8 mouse cellular contexts compared by ENCODE assay signal in genomic region chr1:51644399-51644798, GRCm38 (mm10).
DNase-seq lines count a peak whose midpoint lies in the region; TF ChIP-seq lines count a peak whose summit lies in the region.

No protein-coding gene starts in this region.

- H3K27me3 ChIP-seq in C2C12 (ENCODE audit: control insufficient read depth, insufficient read depth, insufficient read length), result no peaks in the 10 kb centered on the region

- H3K4me3 ChIP-seq in C2C12 (ENCODE audit: insufficient read depth, poor library complexity, severe bottlenecking), result no peak overlapping the region
- no peak overlapping the region for H3K4me3 ChIP-seq in layer of hippocampus, adult 2 months

- H3K27ac ChIP-seq in layer of hippocampus, adult 2 months, result no peak overlapping the region

- intact Hi-C loops in gastrocnemius, postnatal 14 days (cut with DNase I; ENCODE audit: low total_unique reads), result loop anchor here (10.0 kb wide), 2 partner anchors 360 to 450 kb away; no protein-coding TSS in a partner anchor

- H3ac ChIP-seq in C2C12 (ENCODE audit: control insufficient read depth, insufficient read length, low read depth), result no peak overlapping the region

- H3K79me3 ChIP-seq in C2C12 (ENCODE audit: low read depth), result no peaks in the 10 kb centered on the region

- peak; percentile 50 for TF ChIP-seq CTCF in C2C12 (IDR thresholded peaks at IDR 0.05; ENCODE audit: control insufficient read depth, insufficient read depth, insufficient read length)
- peak; percentile 98 for TF ChIP-seq CTCF in layer of hippocampus, adult 2 months (conservative IDR thresholded peaks at IDR 0.05)

- H3K36me3 ChIP-seq in C2C12 (ENCODE audit: control insufficient read depth, insufficient read depth), result no peaks in the 10 kb centered on the region

- H3K79me2 ChIP-seq in C2C12 (ENCODE audit: control insufficient read depth, insufficient read depth), result no peaks in the 10 kb centered on the region

- peak; percentile 59 for DNase-seq in T-cell, adult 2 months (ENCODE audit: low spot score)
- DNase-seq in cerebellum, postnatal 36 days, result peak; percentile 74 to 88
- peak; percentile 52 for DNase-seq in gastrocnemius, postnatal 14 days
- peak; percentile 70 to 85 for DNase-seq in layer of hippocampus, adult 2 months (ENCODE audit: low spot score in 2 of 2)
- DNase-seq in lung, postnatal 25 days (ENCODE audit: low spot score), result peak; percentile 80
- peak; percentile 72 for DNase-seq in right cerebral cortex, adult 18-20 months
- peak; percentile 76 for DNase-seq in urinary bladder, postnatal 14 days (ENCODE audit: low spot score)

TF ChIP-seq in C2C12, 6 proteins besides CTCF, POLR2A, EP300 and RAD21:
- no peak for TF ChIP-seq MYOD1 (IDR thresholded peaks at IDR 0.05; ENCODE audit: control insufficient read depth, insufficient read length, low read depth)
- TF ChIP-seq CEBPB (IDR thresholded peaks at IDR 0.05; ENCODE audit: low read depth), result no peak
- no peak for TF ChIP-seq MYOG (IDR thresholded peaks at IDR 0.05; ENCODE audit: control insufficient read depth, extremely low read depth, insufficient read length)
- no peak for TF ChIP-seq USF1 (IDR thresholded peaks at IDR 0.05; ENCODE audit: low read depth)
- TF ChIP-seq MAX (IDR thresholded peaks at IDR 0.05), result no peak
- no peak for TF ChIP-seq FOSL1 (IDR thresholded peaks at IDR 0.05; ENCODE audit: insufficient read depth, low read length, poor library complexity, severe bottlenecking)
